Mouse (Mus musculus) CH12.LX (cell line): ENCODE measurements at regions not wholly inside any gene's neighbourhood (a gene's known extent, or its start where the extent isn't known, plus 50 kb on each side); places are given as distances from the start of the nearest gene placed in this dataset.

ENCODE experiments used
- DNase-seq: peaks from one replicate; pipeline ENCODE4 v3.0.0-alpha.2; 2013; ENCODE audit errors: extremely low read depth
- H3K27ac ChIP-seq: 2 replicates; pipeline ENCODE4 v1.5.1; 2012; ENCODE audit warnings: low read depth, mild to moderate bottlenecking, control low read depth, moderate library complexity; ENCODE audit not compliant: insufficient read depth
- H3K27me3 ChIP-seq: replicated peaks from 2 replicates; pipeline ENCODE3; 2012; ENCODE audit warnings: inconsistent platforms
- H3K36me3 ChIP-seq, 2 experiments: replicated peaks in 1 of 2; 2 replicates each; pipeline versions ENCODE3 to v1.6.1; 2012; ENCODE audit warnings: inconsistent platforms in 1 of 2, low read length in 1 of 2, mild to moderate bottlenecking in 1 of 2, mixed read lengths in 1 of 2, moderate library complexity in 1 of 2; ENCODE audit not compliant: control insufficient read depth in 1 of 2, insufficient read depth in 1 of 2
- H3K4me1 ChIP-seq, 2 experiments: 2 replicates each; pipeline ENCODE4 v1.6.1; 2012; ENCODE audit warnings: inconsistent platforms in 1 of 2, moderate library complexity in 1 of 2; ENCODE audit not compliant: insufficient read depth in 2 of 2, control insufficient read depth in 1 of 2
- H3K4me2 ChIP-seq: 2 replicates; pipeline ENCODE4 v1.6.1; 2012; ENCODE audit warnings: low read depth, mild to moderate bottlenecking, control low read depth; ENCODE audit not compliant: poor library complexity, insufficient read depth, severe bottlenecking
- H3K4me3 ChIP-seq, 3 experiments: fragments of 150-350 bp in 1 of 3; sonication (generic) in 1 of 3; replicated peaks in 1 of 3; 2 replicates each; pipeline versions ENCODE3 to v1.5.1; 2011 to 2012; ENCODE audit warnings: low read depth in 2 of 3, low read length in 2 of 3, mild to moderate bottlenecking in 2 of 3, moderate library complexity in 2 of 3, control low read depth in 1 of 3, improper control_type of control experiment in 1 of 3, inconsistent platforms in 1 of 3, mixed read lengths in 1 of 3; ENCODE audit not compliant: poor library complexity in 1 of 3
- H3K79me2 ChIP-seq: replicated peaks from 2 replicates; pipeline ENCODE4 v1.6.1; 2012; ENCODE audit warnings: mild to moderate bottlenecking, moderate library complexity; ENCODE audit not compliant: control insufficient read depth, poor library complexity, insufficient read depth, severe bottlenecking; ENCODE audit errors: extremely low read depth
- H3K9ac ChIP-seq: 2 replicates; pipeline ENCODE4 v1.6.1; 2012; ENCODE audit warnings: low read depth, mild to moderate bottlenecking, control low read depth, moderate library complexity; ENCODE audit not compliant: insufficient read depth
- H3K9me3 ChIP-seq: replicated peaks from 2 replicates; pipeline ENCODE3; 2012; ENCODE audit warnings: low read length, inconsistent platforms, mixed read lengths
- CTCF ChIP-seq, 2 experiments: IDR thresholded peaks in 1 of 2; conservative IDR thresholded peaks in 1 of 2; 2 replicates each; pipeline ENCODE4 v1.5.1; 2011 to 2012; ENCODE audit warnings: low read depth in 2 of 2, low read length in 2 of 2, improper control_type of control experiment in 1 of 2, inconsistent platforms in 1 of 2, mild to moderate bottlenecking in 1 of 2, moderate library complexity in 1 of 2
- IRF4 ChIP-seq: IDR thresholded peaks from 2 replicates; pipeline ENCODE4 v1.6.1; 2014; ENCODE audit warnings: low read depth, mild to moderate bottlenecking, inconsistent platforms, low read length, improper control_type of control experiment
- MAZ ChIP-seq: IDR thresholded peaks from 2 replicates; pipeline ENCODE4 v1.6.1; 2012; ENCODE audit warnings: low read depth, mild to moderate bottlenecking, inconsistent platforms, low read length, improper control_type of control experiment, moderate library complexity
- RAD21 ChIP-seq: IDR thresholded peaks from 2 replicates; pipeline ENCODE4 v1.6.1; 2011; ENCODE audit warnings: low read depth, mild to moderate bottlenecking, low read length, improper control_type of control experiment, moderate library complexity
- SMC3 ChIP-seq: IDR thresholded peaks from 2 replicates; pipeline ENCODE4 v1.6.1; 2011; ENCODE audit warnings: low read depth, low read length, improper control_type of control experiment
- ZMIZ1 ChIP-seq: IDR thresholded peaks from 2 replicates; pipeline ENCODE4 v1.6.1; 2012; ENCODE audit warnings: low read depth, mild to moderate bottlenecking, inconsistent platforms, low read length, improper control_type of control experiment
- dilution Hi-C: fragments of 300-500 bp; cut with MboI; formaldehyde crosslinking; loops from 2 replicates; pipeline ENCODE4 v1.14.3; 2020; ENCODE audit warnings: low sequenced_read_pairs; ENCODE audit not compliant: extremely low pct_unique_long_range_greater_than_20kb, extremely low pct_ligation_motif_present
- in situ Hi-C: fragments of 300-500 bp; cut with MboI; formaldehyde crosslinking; loops from 3 replicates; pipeline ENCODE4 v1.14.3; 2019; ENCODE audit warnings: low sequenced_read_pairs, low pct_ligation_motif_present, low pct_unique_long_range_greater_than_20kb, mixed read lengths

DNA sequence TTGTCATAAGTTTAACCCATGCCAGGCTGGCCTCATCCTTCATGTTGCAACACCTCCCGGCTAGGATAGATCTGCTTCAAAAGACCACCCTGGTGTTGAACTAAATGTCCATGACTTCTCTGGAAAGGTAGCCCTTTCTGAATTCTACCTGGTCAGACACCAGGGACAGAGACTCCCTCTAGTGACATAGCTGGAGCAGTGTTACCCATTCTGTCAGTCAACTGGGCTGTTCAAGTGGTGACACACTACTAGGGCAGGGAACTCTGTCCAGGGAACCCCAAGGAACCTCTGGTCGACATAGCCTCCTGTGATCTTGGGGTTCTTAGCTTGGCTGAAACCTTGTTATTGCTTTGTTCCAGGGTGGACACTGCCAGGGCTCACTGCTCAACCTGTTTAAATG, 51.6 kb upstream of the Cobl start:
- TF ChIP-seq MAZ (no peak), CTCF (conservative IDR thresholded peaks at IDR 0.05 in 1 of 2, IDR thresholded peaks at IDR 0.05 in 1 of 2; ENCODE audit: low read depth in 2 of 2, low read length in 2 of 2) (peak in 1 of 2 experiments; percentile 53; a peak in 2 of 4 replicates), IRF4 (no peak), SMC3 (peak; percentile 36), ZMIZ1 (no peak), RAD21 (peak; percentile 33)
- TF ChIP-seq, all 38 proteins: peak for 3
- no peaks in the 10 kb centered on the region for H3K27me3 ChIP-seq
- H3K9ac ChIP-seq: no peak overlapping the region
- no peaks in the 10 kb centered on the region for H3K79me2 ChIP-seq
- no peaks in the 10 kb centered on the region for H3K36me3 ChIP-seq
- H3K4me2 ChIP-seq: no peak overlapping the region
- dilution Hi-C loops: no loop called here
- no peaks in the 10 kb centered on the region for H3K4me1 ChIP-seq
- in situ Hi-C loops: no loop called here
- H3K4me3 ChIP-seq: no peak overlapping the region
- DNase-seq: peak; percentile 8
- H3K27ac ChIP-seq: no peak overlapping the region
- H3K9me3 ChIP-seq: no peaks in the 10 kb centered on the region
